Mouse (Mus musculus) embryo, embryonic 10.5 days (tissue): Measurements from ENCODE around the gene Col25a1.

Experiments
- DNase-seq: peaks from one replicate; pipeline ENCODE4 v3.0.0-alpha.2; 2015; ENCODE audit warnings: low spot score

The Col25a1 gene

GRCm38 (mm10) chr3:130574652-130575051, 443.4 kb downstream of the Col25a1 start:
- peak; percentile 81 for DNase-seq

- DNase-seq: peak; percentile 62
These were observed 445.4 kb downstream of the Col25a1 start for GRCm38 (mm10) chr3:130576683-130577082.

- DNase-seq: no peak
These were observed 448.2 kb downstream of the Col25a1 start for GRCm38 (mm10) chr3:130579501-130579900.

GRCm38 (mm10) chr3:130581577-130581976, 450.3 kb downstream of the Col25a1 start:
- DNase-seq: no peak

- no peak for DNase-seq
These were observed 451.8 kb downstream of the Col25a1 start for GRCm38 (mm10) chr3:130582903-130583664.

GRCm38 (mm10) chr3:130584007-130584406, 452.7 kb downstream of the Col25a1 start:
- no peak for DNase-seq

GRCm38 (mm10) chr3:130595050-130595449, 463.7 kb downstream of the Col25a1 start:
- DNase-seq: no peak

GRCm38 (mm10) chr3:130601491-130601890, 470.2 kb downstream of the Col25a1 start:
- no peak for DNase-seq

GRCm38 (mm10) chr3:130607924-130608323, 476.6 kb downstream of the Col25a1 start:
- DNase-seq: peak; percentile 26

GRCm38 (mm10) chr3:130614444-130614843, 483.1 kb downstream of the Col25a1 start:
- no peak for DNase-seq

GRCm38 (mm10) chr3:130615625-130616024, 484.3 kb downstream of the Col25a1 start:
- no peak for DNase-seq

GRCm38 (mm10) chr3:130617439-130617898, 486.2 kb downstream of the Col25a1 start, which contains the start of gene Etnppl:
TSS of gene Etnppl (plus strand) at chr3:130617448.
- peak; percentile 63 for DNase-seq

- DNase-seq: no peak
These were observed 489.3 kb downstream of the Col25a1 start for GRCm38 (mm10) chr3:130620517-130621146.

- no peak for DNase-seq
These were observed 497.1 kb downstream of the Col25a1 start for GRCm38 (mm10) chr3:130628358-130628757.

GRCm38 (mm10) chr3:130633859-130634258, 502.6 kb downstream of the Col25a1 start:
- DNase-seq: no peak

GRCm38 (mm10) chr3:130646110-130646810, 515.0 kb downstream of the Col25a1 start:
- DNase-seq: no peak
